Mouse (Mus musculus): ENCODE results near the gene Btbd3.

- TF ChIP-seq POLR2A (IDR thresholded peaks at IDR 0.05; ENCODE audit: insufficient read depth, low read length) (no peak), CTCF (IDR thresholded peaks at IDR 0.05; ENCODE audit: low read depth, low read length) (no peak)
Observed at GRCm38 (mm10) chr2:138539655-138540054, 283.3 kb downstream of the Btbd3 start.
